Mouse (Mus musculus) erythroblast, embryonic 14.5 days (primary cell): ENCODE results near the gene Nrxn3.

Experiments used
- GATA1 ChIP-seq: IDR thresholded peaks from 2 replicates; pipeline ENCODE4 v1.6.1; 2012; ENCODE audit warnings: low read length, inconsistent platforms, mixed read lengths
- TAL1 ChIP-seq: IDR thresholded peaks from 3 replicates; pipeline ENCODE4 v1.6.1; 2012; ENCODE audit warnings: low read length, inconsistent platforms, mixed read lengths

GRCm38 (mm10) chr12:90197994-90198393, 1475.3 kb downstream of the Nrxn3 start:
- no peak for TF ChIP-seq GATA1
- TF ChIP-seq TAL1: no peak
